Mouse (Mus musculus): ENCODE data around the gene Klc4. TPM values are rescaled to one million over a fixed set of nuclear protein-coding genes. Genes with fewer than 3 reads are reported as not detected.

Klc4 gene
- polyA plus RNA-seq, 1 experiment from 2014 or later: 41.4 TPM

- Histone ChIP-seq H3K4me1 (peaks cover 39% of the 10 kb centered on the region), H3K27ac (replicated peaks) (0 out of 2 replicates have a peak overlapping the region, but pooled peaks have one; percentile 2), H3K9me3 (no peaks in the 10 kb centered on the region), H3K27me3 (no peaks in the 10 kb centered on the region), H3K4me3 (no peak overlapping the region), H3K36me3 (no peaks in the 10 kb centered on the region), H3K4me2 (replicated peaks) (no peak overlapping the region), H3K9ac (replicated peaks) (no peak overlapping the region)
- WGBS: 31% methylated on average over 3 of the region's 3 CpGs
- no peak for ATAC-seq (replicated peaks)
Observed at GRCm38 (mm10) chr17:46613229-46613628, 32.6 kb downstream of the Klc4 start.

GRCm38 (mm10) chr17:46612820-46613219 lies 33.0 kb downstream of the Klc4 start:
- 23% methylated on average over 4 of the region's 4 CpGs for WGBS
- H3K4me3 ChIP-seq: no peak overlapping the region
- H3K27ac ChIP-seq (replicated peaks): no peak overlapping the region

GRCm38 (mm10) chr17:46612189-46612588 lies 33.6 kb downstream of the Klc4 start:
- Histone ChIP-seq H3K4me1 (peaks cover 28% of the 10 kb centered on the region), H3K27me3 (no peaks in the 10 kb centered on the region), H3K4me3 (no peak overlapping the region), H3K27ac (replicated peaks) (no peak overlapping the region), H3K9me3 (no peaks in the 10 kb centered on the region), H3K4me2 (replicated peaks) (no peak overlapping the region), H3K9ac (replicated peaks) (no peak overlapping the region), H3K36me3 (no peaks in the 10 kb centered on the region)
- 55% methylated on average over 2 of the region's 2 CpGs for WGBS
- no peak for ATAC-seq (replicated peaks)

More at GRCm38 (mm10) chr17:46612820-46613219, 33.0 kb downstream of the Klc4 start:
- peaks cover 35% of the 10 kb centered on the region for H3K4me1 ChIP-seq
- H3K27me3 ChIP-seq: no peaks in the 10 kb centered on the region
- H3K36me3 ChIP-seq: no peaks in the 10 kb centered on the region
- no peak overlapping the region for H3K9ac ChIP-seq (replicated peaks)
- no peaks in the 10 kb centered on the region for H3K9me3 ChIP-seq
- H3K4me2 ChIP-seq (replicated peaks): no peak overlapping the region
- ATAC-seq (replicated peaks): no peak

- peaks cover 24% of the 10 kb centered on the region for H3K4me1 ChIP-seq
- no peaks in the 10 kb centered on the region for H3K27me3 ChIP-seq
- H3K9ac ChIP-seq (replicated peaks): no peak overlapping the region
- H3K36me3 ChIP-seq: no peaks in the 10 kb centered on the region
- WGBS: 98% methylated on average over 6 of the region's 6 CpGs
- no peak overlapping the region for H3K27ac ChIP-seq (replicated peaks)
- no peaks in the 10 kb centered on the region for H3K9me3 ChIP-seq
- ATAC-seq (replicated peaks): no peak
- no peak overlapping the region for H3K4me3 ChIP-seq
- no peak overlapping the region for H3K4me2 ChIP-seq (replicated peaks)
Observed at GRCm38 (mm10) chr17:46611316-46611715, 34.5 kb downstream of the Klc4 start.

GRCm38 (mm10) chr17:46609721-46610514 lies 35.9 kb downstream of the Klc4 start:
- ATAC-seq (replicated peaks): no peak
- Histone ChIP-seq H3K9ac (replicated peaks) (no peak overlapping the region), H3K4me1 (peaks cover 33% of the 10 kb centered on the region), H3K4me3 (no peak overlapping the region), H3K4me2 (replicated peaks) (no peak overlapping the region), H3K36me3 (no peaks in the 10 kb centered on the region), H3K27me3 (no peaks in the 10 kb centered on the region), H3K9me3 (no peaks in the 10 kb centered on the region), H3K27ac (replicated peaks) (no peak overlapping the region)
- WGBS: 52% methylated on average over 15 of the region's 15 CpGs

- no peak overlapping the region for H3K9ac ChIP-seq (replicated peaks)
- H3K27ac ChIP-seq (replicated peaks): no peak overlapping the region
- H3K9me3 ChIP-seq: no peaks in the 10 kb centered on the region
- H3K36me3 ChIP-seq: no peaks in the 10 kb centered on the region
- peaks cover 18% of the 10 kb centered on the region for H3K4me1 ChIP-seq
- ATAC-seq (replicated peaks): no peak
- H3K4me2 ChIP-seq (replicated peaks): no peak overlapping the region
- H3K4me3 ChIP-seq: no peak overlapping the region
- 72% methylated on average over 12 of the region's 12 CpGs for WGBS
- H3K27me3 ChIP-seq: no peaks in the 10 kb centered on the region
Observed at GRCm38 (mm10) chr17:46605987-46606386, 39.8 kb downstream of the Klc4 start.

DNA sequence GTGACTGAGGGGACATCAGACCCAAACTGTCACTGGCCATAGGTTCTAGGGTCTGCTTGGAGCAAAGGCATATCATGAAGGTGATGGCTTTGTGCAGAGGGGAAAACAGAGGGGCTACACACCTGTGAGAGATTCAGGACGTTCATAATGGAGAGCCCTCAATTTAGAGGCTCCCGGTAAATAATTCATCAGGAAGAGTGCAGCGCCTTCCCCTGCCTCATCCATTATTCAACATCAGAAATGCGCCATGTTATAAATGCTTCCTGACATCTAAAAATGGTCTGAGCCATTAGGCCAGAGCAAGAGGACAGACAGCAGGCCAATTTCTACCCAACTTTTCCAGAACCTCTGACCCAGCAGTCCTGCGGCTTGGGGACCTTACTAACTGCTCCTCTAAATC lies 40.7 kb downstream of the Klc4 start:
- Histone ChIP-seq H3K27ac (replicated peaks) (0 out of 2 replicates have a peak overlapping the region, but pooled peaks have one; percentile 11), H3K4me2 (replicated peaks) (no peak overlapping the region), H3K27me3 (no peaks in the 10 kb centered on the region), H3K4me1 (peaks cover 18% of the 10 kb centered on the region), H3K4me3 (no peak overlapping the region), H3K36me3 (no peaks in the 10 kb centered on the region), H3K9ac (replicated peaks) (no peak overlapping the region), H3K9me3 (no peaks in the 10 kb centered on the region)
- WGBS: 57% methylated on average over 5 of the region's 5 CpGs
- ATAC-seq (replicated peaks): no peak

DNA sequence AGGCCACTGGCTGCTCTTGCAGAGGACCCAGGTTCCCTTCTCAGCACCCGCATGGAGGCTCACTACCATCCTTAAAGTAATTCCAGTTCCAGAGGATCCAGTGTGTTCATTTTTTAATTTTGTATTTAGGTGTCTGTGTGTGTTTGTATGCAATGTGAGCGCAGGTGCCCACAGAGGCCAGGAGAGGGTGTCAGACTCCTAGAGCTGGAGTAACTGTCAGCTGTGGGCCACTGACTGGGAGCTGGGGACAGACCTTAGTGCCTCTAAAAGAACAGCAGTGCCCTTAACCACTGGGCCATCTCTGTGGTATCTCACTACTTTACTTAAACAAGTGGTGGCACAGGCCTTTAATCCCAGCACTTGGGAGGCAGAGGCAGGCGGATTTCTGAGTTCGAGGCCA lies 42.6 kb downstream of the Klc4 start:
- Histone ChIP-seq H3K9me3 (no peaks in the 10 kb centered on the region), H3K4me1 (peaks cover 13% of the 10 kb centered on the region), H3K9ac (replicated peaks) (no peak overlapping the region), H3K4me2 (replicated peaks) (no peak overlapping the region), H3K27me3 (no peaks in the 10 kb centered on the region), H3K27ac (replicated peaks) (no peak overlapping the region), H3K4me3 (no peak overlapping the region), H3K36me3 (no peaks in the 10 kb centered on the region)
- 96% methylated on average over 4 of the region's 4 CpGs for WGBS
- no peak for ATAC-seq (replicated peaks)

- Histone ChIP-seq H3K4me2 (replicated peaks) (no peak overlapping the region), H3K36me3 (no peaks in the 10 kb centered on the region), H3K9me3 (no peaks in the 10 kb centered on the region), H3K9ac (replicated peaks) (no peak overlapping the region), H3K27ac (replicated peaks) (no peak overlapping the region), H3K4me3 (no peak overlapping the region), H3K4me1 (peaks cover 13% of the 10 kb centered on the region), H3K27me3 (no peaks in the 10 kb centered on the region)
- 79% methylated on average over 9 of the region's 9 CpGs for WGBS
- ATAC-seq (replicated peaks): no peak
Observed at GRCm38 (mm10) chr17:46602212-46602611, 43.6 kb downstream of the Klc4 start.

- Histone ChIP-seq H3K9ac (replicated peaks) (no peak overlapping the region), H3K9me3 (no peaks in the 10 kb centered on the region), H3K4me1 (peaks cover 10% of the 10 kb centered on the region), H3K4me2 (replicated peaks) (no peak overlapping the region), H3K27ac (replicated peaks) (no peak overlapping the region), H3K27me3 (no peaks in the 10 kb centered on the region), H3K4me3 (no peak overlapping the region), H3K36me3 (no peaks in the 10 kb centered on the region)
- no peak for ATAC-seq (replicated peaks)
- WGBS: 94% methylated on average over 2 of the region's 2 CpGs
Observed at GRCm38 (mm10) chr17:46600569-46600968, 45.3 kb downstream of the Klc4 start.

- Histone ChIP-seq H3K9me3 (no peaks in the 10 kb centered on the region), H3K4me2 (replicated peaks) (no peak overlapping the region), H3K36me3 (no peaks in the 10 kb centered on the region), H3K4me3 (no peak overlapping the region), H3K27ac (replicated peaks) (no peak overlapping the region), H3K9ac (replicated peaks) (no peak overlapping the region), H3K27me3 (no peaks in the 10 kb centered on the region), H3K4me1 (no peaks in the 10 kb centered on the region)
- no peak for ATAC-seq (replicated peaks)
- WGBS: 92% methylated on average over 4 of the region's 4 CpGs
Observed at GRCm38 (mm10) chr17:46598963-46599362, 46.9 kb downstream of the Klc4 start.

GRCm38 (mm10) chr17:46597956-46598355 lies 47.9 kb downstream of the Klc4 start:
- Histone ChIP-seq H3K4me1 (no peaks in the 10 kb centered on the region), H3K27me3 (no peaks in the 10 kb centered on the region), H3K9me3 (no peaks in the 10 kb centered on the region), H3K36me3 (no peaks in the 10 kb centered on the region), H3K4me2 (replicated peaks) (no peak overlapping the region), H3K4me3 (no peak overlapping the region), H3K9ac (replicated peaks) (no peak overlapping the region), H3K27ac (replicated peaks) (no peak overlapping the region)
- WGBS: 96% methylated on average over 11 of the region's 11 CpGs
- ATAC-seq (replicated peaks): no peak

DNA sequence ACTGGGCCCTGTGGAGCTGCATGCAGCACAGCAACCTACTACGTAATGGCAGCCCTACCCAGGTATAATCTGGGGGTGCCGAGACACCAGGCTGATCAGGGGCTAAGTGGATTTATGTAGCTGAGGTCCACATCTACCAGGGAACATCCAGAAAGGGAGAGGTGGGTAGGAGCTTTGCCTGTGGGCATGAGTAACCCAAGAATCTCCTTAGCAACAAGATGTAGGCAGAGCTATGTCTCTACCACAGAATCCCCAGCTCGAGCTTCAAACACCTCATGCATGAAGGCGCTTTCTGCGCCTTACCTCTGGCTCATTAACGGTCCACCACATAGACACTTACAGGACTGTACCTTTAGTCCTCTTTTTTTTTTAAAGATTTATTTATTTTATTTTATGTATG lies 50.5 kb downstream of the Klc4 start:
- no peak overlapping the region for H3K27ac ChIP-seq (replicated peaks)
- no peak for ATAC-seq (replicated peaks)
- no peak overlapping the region for H3K4me3 ChIP-seq
- no peaks in the 10 kb centered on the region for H3K4me1 ChIP-seq
- no peak overlapping the region for H3K4me2 ChIP-seq (replicated peaks)
- WGBS: 89% methylated on average over 6 of the region's 6 CpGs
- H3K36me3 ChIP-seq: no peaks in the 10 kb centered on the region; the same call in 1 of the 2 replicates
- H3K9ac ChIP-seq (replicated peaks): no peak overlapping the region
- no peaks in the 10 kb centered on the region for H3K27me3 ChIP-seq
- no peaks in the 10 kb centered on the region for H3K9me3 ChIP-seq
